Mouse (Mus musculus) thymus, adult 2 months (tissue): ENCODE data around the gene Slc12a3.

ENCODE experiments used
- CTCF ChIP-seq: fragments of 200-500 bp; IDR thresholded peaks from 2 replicates; pipeline ENCODE4 v1.5.1; 2012; ENCODE audit warnings: mild to moderate bottlenecking, control low read depth, low read length, moderate library complexity, borderline replicate concordance; ENCODE audit not compliant: control insufficient read depth, poor library complexity, insufficient read depth; ENCODE audit errors: extremely low read depth
- POLR2A ChIP-seq: fragments of 200-500 bp; IDR thresholded peaks from 2 replicates; pipeline ENCODE4 v1.6.1; 2012; ENCODE audit warnings: mild to moderate bottlenecking, low read length, control low read depth, moderate library complexity; ENCODE audit not compliant: control insufficient read depth, poor library complexity, insufficient read depth; ENCODE audit errors: extremely low read depth

GRCm38 (mm10) chr8:94354069-94354531 lies 25.1 kb downstream of the Slc12a3 start:
- TF ChIP-seq CTCF (no peak), POLR2A (no peak)
